16 mouse cellular contexts compared by ENCODE assay signal in the genomic region with DNA sequence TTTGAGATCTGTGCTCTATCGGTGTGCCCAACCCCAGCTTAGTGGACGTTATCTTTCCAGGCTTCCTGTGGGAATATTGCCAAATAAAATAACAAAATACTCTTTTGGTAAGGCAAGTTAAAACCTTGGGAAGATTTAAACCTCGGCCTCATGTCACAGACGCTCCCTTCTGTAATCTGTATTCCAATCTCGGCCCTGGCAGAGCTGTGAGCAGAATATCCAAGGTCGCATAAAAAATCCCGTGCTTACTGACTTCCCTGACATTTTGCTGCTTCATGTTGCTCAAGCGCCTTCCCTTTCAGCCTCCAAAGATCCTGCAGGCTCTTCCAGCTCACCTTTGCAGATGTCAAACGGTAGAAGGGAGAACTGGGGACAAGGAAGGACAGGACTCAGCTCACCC.
A peak's percentile ranks its signal among the peaks of the same experiment; 100 is the strongest.
DNase-seq lines count a peak whose midpoint lies in the region; ATAC-seq lines count a peak whose summit lies in the region.
"Had no signal": no experiment of that assay in that cellular context is flagged by ENCODE, and none has a peak within 500 bp of the region (broad histone marks: within the 10 kb centered on the region; RNA-seq: fewer than 3 reads in every experiment).

No protein-coding gene starts in this region.

- ATAC-seq in heart, embryonic 14.5 days (ENCODE audit: insufficient number of reproducible peaks, insufficient read depth, low FRiP score, low read depth) = no peak
- ATAC-seq in lung, embryonic 16.5 days (ENCODE audit: low read depth) = no peak
- ATAC-seq in hindbrain, embryonic 12.5 days (ENCODE audit: low FRiP score) = no peak
- no peak for ATAC-seq in midbrain, embryonic 14.5 days (ENCODE audit: low FRiP score, low TSS enrichment)
- ATAC-seq: Patski had no signal

- H3K4me2 ChIP-seq in heart, embryonic 14.5 days (ENCODE audit: low read length) = peak overlapping the region; percentile 40; the same call in 1 of the 2 replicates
- no peak overlapping the region for H3K4me2 ChIP-seq in lung, embryonic 16.5 days (ENCODE audit: low read depth, low read length)
- H3K4me2 ChIP-seq in hindbrain, embryonic 12.5 days (replicated peaks) = no peak overlapping the region
- no peak overlapping the region for H3K4me2 ChIP-seq in midbrain, embryonic 14.5 days (ENCODE audit: low read length)

- peaks cover 40 to 57% of the 10 kb centered on the region in 2 experiments for H3K4me1 ChIP-seq in heart, embryonic 14.5 days (ENCODE audit: control insufficient read depth in 2 of 2, insufficient read depth in 2 of 2, low read length in 2 of 2)
- H3K4me1 ChIP-seq in lung, embryonic 16.5 days (replicated peaks; ENCODE audit: control insufficient read depth, insufficient read depth, low read length) = peaks cover 43% of the 10 kb centered on the region
- H3K4me1 ChIP-seq in hindbrain, embryonic 12.5 days = peaks cover 60% of the 10 kb centered on the region
- peaks cover 64% of the 10 kb centered on the region for H3K4me1 ChIP-seq in midbrain, embryonic 14.5 days (ENCODE audit: control insufficient read depth, insufficient read depth, low read length)

- no peaks in the 10 kb centered on the region for H3K36me3 ChIP-seq in heart, embryonic 14.5 days (ENCODE audit: control insufficient read depth, insufficient read depth, low read length)
- H3K36me3 ChIP-seq in lung, embryonic 16.5 days (ENCODE audit: control insufficient read depth, insufficient read depth, low read length) = no peaks in the 10 kb centered on the region
- H3K36me3 ChIP-seq in hindbrain, embryonic 12.5 days = no peaks in the 10 kb centered on the region
- H3K36me3 ChIP-seq in midbrain, embryonic 14.5 days (ENCODE audit: control insufficient read depth, insufficient read depth, low read length) = no peaks in the 10 kb centered on the region

- H3K4me3 ChIP-seq in heart, embryonic 14.5 days (ENCODE audit: control insufficient read depth in 1 of 2, insufficient read depth in 1 of 2, low read depth in 1 of 2, low read length in 2 of 2) = no peak overlapping the region
- no peak overlapping the region for H3K4me3 ChIP-seq in lung, embryonic 16.5 days (ENCODE audit: low read length)
- H3K4me3 ChIP-seq in hindbrain, embryonic 12.5 days = no peak overlapping the region
- H3K4me3 ChIP-seq in midbrain, embryonic 14.5 days (replicated peaks; ENCODE audit: low read depth, low read length) = no peak overlapping the region

- H3K27ac ChIP-seq in heart, embryonic 14.5 days (replicated peaks in 1 of 2; ENCODE audit: control insufficient read depth in 1 of 2, insufficient read depth in 1 of 2, low read depth in 2 of 2, low read length in 2 of 2) = peak overlapping the region; percentile 23 to 64; a peak in 2 of 4 replicates
- H3K27ac ChIP-seq in lung, embryonic 16.5 days (ENCODE audit: low read length) = peak overlapping the region; percentile 26; the same call in 1 of the 2 replicates
- peak overlapping the region; percentile 49; the same call in 1 of the 2 replicates for H3K27ac ChIP-seq in hindbrain, embryonic 12.5 days
- H3K27ac ChIP-seq in midbrain, embryonic 14.5 days (replicated peaks; ENCODE audit: low read depth, low read length) = peak overlapping the region; percentile 81

- no peaks in the 10 kb centered on the region for H3K9me3 ChIP-seq in heart, embryonic 14.5 days (ENCODE audit: control insufficient read depth, low read length)
- H3K9me3 ChIP-seq in lung, embryonic 16.5 days (ENCODE audit: control insufficient read depth, low read length) = no peaks in the 10 kb centered on the region
- H3K9me3 ChIP-seq in hindbrain, embryonic 12.5 days (replicated peaks) = no peaks in the 10 kb centered on the region
- no peaks in the 10 kb centered on the region for H3K9me3 ChIP-seq in midbrain, embryonic 14.5 days (ENCODE audit: control insufficient read depth, low read length)

- no peak for DNase-seq in heart, postnatal 14 days
- DNase-seq in lung, postnatal 25 days (ENCODE audit: low spot score) = no peak
- peak; percentile 37 for DNase-seq in midbrain, embryonic 14.5 days
- DNase-seq in T-cell, adult 2 months (ENCODE audit: low spot score) = no peak
- DNase-seq in urinary bladder, adult 18-20 months (ENCODE audit: low spot score in 2 of 2) = no peak
- DNase-seq: cerebellum, adult 11-12 months; embryo, embryonic 11 days; kidney, adult 9 months; left cerebral cortex, postnatal 4 days; lung, adult 18-20 months; right cerebral cortex, adult 18-20 months had no signal

- intact Hi-C loops in heart, postnatal 14 days (cut with DNase I) = no loop called here

- WGBS in heart, embryonic 14.5 days = 57% methylated on average over 9 of the region's 9 CpGs
- WGBS in lung, embryonic 16.5 days = 39% methylated on average over 9 of the region's 9 CpGs
- WGBS in hindbrain, embryonic 12.5 days = 75% methylated on average over 9 of the region's 9 CpGs
- WGBS in midbrain, embryonic 14.5 days = 49% methylated on average over 9 of the region's 9 CpGs

- H3K9ac ChIP-seq in heart, embryonic 14.5 days (ENCODE audit: low read length) = no peak overlapping the region
- no peak overlapping the region for H3K9ac ChIP-seq in lung, embryonic 16.5 days (ENCODE audit: low read length)
- H3K9ac ChIP-seq in hindbrain, embryonic 12.5 days = no peak overlapping the region
- H3K9ac ChIP-seq in midbrain, embryonic 14.5 days (replicated peaks; ENCODE audit: low read length) = 0 out of 2 replicates have a peak overlapping the region, but pooled peaks have one; percentile 2

- no peaks in the 10 kb centered on the region for H3K27me3 ChIP-seq in heart, embryonic 14.5 days (ENCODE audit: control insufficient read depth, insufficient read depth, low read length)
- H3K27me3 ChIP-seq in lung, embryonic 16.5 days (ENCODE audit: control insufficient read depth, insufficient read depth, low read depth, low read length) = no peaks in the 10 kb centered on the region
- no peaks in the 10 kb centered on the region for H3K27me3 ChIP-seq in hindbrain, embryonic 12.5 days
- H3K27me3 ChIP-seq in midbrain, embryonic 14.5 days (ENCODE audit: control insufficient read depth, insufficient read depth, low read length) = no peaks in the 10 kb centered on the region
- H3K27me3 ChIP-seq: CH12.LX, Patski had no signal

Comparison
In these comparisons a context has a peak if more than half of its experiments do, and no peak if none do; other contexts are left out.
1. H3K27ac ChIP-seq: peak in every context shown above with its lines; median percentile 81 in midbrain, embryonic 14.5 days; 49 in hindbrain, embryonic 12.5 days; 44 in heart, embryonic 14.5 days; 26 in lung, embryonic 16.5 days.